Mouse (Mus musculus): ENCODE data around the gene Eif4h. TPM values are rescaled to one million over a fixed set of nuclear protein-coding genes. Genes with fewer than 3 reads are reported as not detected.
A peak's percentile ranks its signal among the peaks of the same experiment; 100 is the strongest.
"Not testable (repeated sequence)": the region's sequence is repeated elsewhere in the genome, so short reads cannot be mapped to it uniquely, and the experiment has no call there.

The Eif4h gene
- polyA plus RNA-seq, 1 experiment from 2014 or later: 532 TPM

DNA sequence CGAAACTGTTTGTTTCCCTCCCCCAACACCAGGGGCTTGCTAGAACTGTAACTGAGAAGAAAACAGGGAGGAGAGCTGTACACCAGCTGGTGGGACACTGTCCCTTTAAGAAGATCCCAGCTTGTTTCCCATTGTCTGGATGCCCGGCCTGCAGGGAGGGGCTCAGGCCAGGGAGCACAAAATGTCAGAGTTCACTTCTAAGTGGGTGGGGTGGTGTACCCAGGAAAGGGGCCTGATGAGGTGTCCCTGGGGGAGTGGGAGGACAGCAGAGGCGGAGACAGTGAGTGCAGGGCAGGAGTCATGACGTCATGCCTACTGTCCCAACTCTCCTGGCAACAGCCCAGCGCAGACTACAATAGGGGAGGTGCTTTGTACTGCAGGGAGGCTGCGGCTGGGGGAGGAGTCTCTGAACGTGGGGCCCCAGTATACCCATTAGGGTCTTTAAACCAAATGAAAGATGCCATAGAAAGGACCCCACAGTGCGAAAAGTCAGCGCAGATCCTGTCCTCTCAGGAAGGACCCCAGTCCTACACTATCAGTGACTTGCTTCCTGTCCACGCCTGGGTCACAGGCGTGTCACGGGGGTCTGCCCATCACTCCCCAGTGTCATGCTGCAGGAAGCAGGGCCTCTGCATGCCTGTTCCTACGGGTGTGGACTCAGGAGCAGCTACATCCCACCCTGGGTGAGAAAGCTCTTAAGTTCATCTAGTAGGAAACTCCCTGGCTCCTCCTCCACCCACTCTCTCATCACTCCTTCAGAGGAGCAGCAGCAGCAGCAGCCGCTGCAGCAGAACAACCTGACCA lies 36.9 kb upstream of the Eif4h start:
- peak; percentile 87 for ATAC-seq (ENCODE audit: borderline replicate concordance, extremely low read depth, low FRiP score, low TSS enrichment)
- no peaks in the 10 kb centered on the region for H3K27me3 ChIP-seq
- H3K9me3 ChIP-seq: no peaks in the 10 kb centered on the region
- H3K36me3 ChIP-seq: peaks cover 6% of the 10 kb centered on the region; the same call in 1 of the 2 replicates
- peak overlapping the region; percentile 31 for H3K9ac ChIP-seq
- H3K4me1 ChIP-seq: peaks cover 48% of the 10 kb centered on the region
- H3K4me2 ChIP-seq: peak overlapping the region; percentile 67
- H3K4me3 ChIP-seq: peak overlapping the region; percentile 33
- WGBS: 1% methylated on average over 14 of the region's 14 CpGs
- H3K27ac ChIP-seq: peak overlapping the region; percentile 90

DNA sequence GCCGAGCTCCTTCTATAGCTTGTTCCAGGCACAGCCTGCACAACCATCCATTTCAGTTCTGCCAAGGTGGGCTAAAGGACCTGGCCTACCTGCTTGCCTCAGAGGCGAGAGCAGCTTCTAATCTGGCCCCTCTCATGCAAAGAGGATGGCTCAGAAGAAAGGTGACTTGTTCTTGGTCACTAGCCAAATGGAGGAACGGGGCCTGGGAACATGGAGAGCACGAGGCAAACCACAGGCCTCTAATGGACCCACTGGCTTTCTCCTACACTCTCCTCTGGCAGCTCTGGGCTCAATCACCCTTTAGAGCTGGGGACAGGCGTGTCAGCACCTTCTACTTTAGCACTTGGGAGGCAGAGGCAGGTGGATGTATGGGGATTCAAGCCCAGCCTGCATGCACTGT lies 35.7 kb upstream of the Eif4h start:
- Histone ChIP-seq H3K4me3 (no peak overlapping the region), H3K27me3 (no peaks in the 10 kb centered on the region), H3K27ac (no peak overlapping the region; the same call in 1 of the 2 replicates), H3K4me2 (no peak overlapping the region), H3K9me3 (no peaks in the 10 kb centered on the region), H3K9ac (no peak overlapping the region), H3K4me1 (peaks cover 36% of the 10 kb centered on the region), H3K36me3 (peaks cover 12% of the 10 kb centered on the region)
- WGBS: 69% methylated on average over 5 of the region's 5 CpGs
- no peak for ATAC-seq (ENCODE audit: borderline replicate concordance, extremely low read depth, low FRiP score, low TSS enrichment)

DNA sequence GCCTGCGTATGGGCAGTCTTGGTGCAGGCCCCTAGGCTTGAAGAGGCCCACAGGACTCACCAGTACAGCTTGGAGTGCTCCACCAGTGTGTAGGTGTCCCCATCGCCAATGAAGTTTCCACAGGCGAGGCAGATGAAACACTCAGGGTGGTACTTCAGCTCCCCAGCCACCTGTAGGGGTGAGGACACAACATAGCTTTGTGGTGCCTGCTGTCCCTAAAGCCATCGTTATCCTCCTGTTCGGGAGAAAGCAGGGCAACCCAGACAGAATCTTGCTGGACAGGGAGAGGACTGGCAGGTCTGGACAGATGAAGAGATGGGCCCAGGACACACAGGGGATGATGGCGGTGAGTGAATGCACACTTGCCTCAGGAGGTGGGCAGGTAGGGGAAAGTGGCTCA lies 33.3 kb upstream of the Eif4h start:
- Histone ChIP-seq H3K27me3 (no peaks in the 10 kb centered on the region), H3K9ac (no peak overlapping the region), H3K4me1 (peaks cover 24% of the 10 kb centered on the region), H3K4me3 (no peak overlapping the region), H3K27ac (no peak overlapping the region), H3K9me3 (no peaks in the 10 kb centered on the region), H3K36me3 (peaks cover 18% of the 10 kb centered on the region), H3K4me2 (no peak overlapping the region)
- no peak for ATAC-seq (ENCODE audit: borderline replicate concordance, extremely low read depth, low FRiP score, low TSS enrichment)
- 88% methylated on average over 6 of the region's 6 CpGs for WGBS

GRCm38 (mm10) chr5:134672198-134672516 lies 32.9 kb upstream of the Eif4h start:
- Histone ChIP-seq H3K27ac (peak overlapping the region; percentile 25; the same call in 1 of the 2 replicates), H3K9ac (no peak overlapping the region), H3K9me3 (no peaks in the 10 kb centered on the region), H3K27me3 (no peaks in the 10 kb centered on the region), H3K4me3 (no peak overlapping the region), H3K4me2 (no peak overlapping the region), H3K36me3 (peaks cover 18% of the 10 kb centered on the region), H3K4me1 (peaks cover 24% of the 10 kb centered on the region)
- ATAC-seq (ENCODE audit: borderline replicate concordance, extremely low read depth, low FRiP score, low TSS enrichment): no peak
- 83% methylated on average over 1 of the region's 1 CpGs for WGBS

- H3K4me3 ChIP-seq: no peak overlapping the region
- no peak for ATAC-seq (ENCODE audit: borderline replicate concordance, extremely low read depth, low FRiP score, low TSS enrichment)
- WGBS: 61% methylated on average over 17 of the region's 17 CpGs
- H3K27me3 ChIP-seq: no peaks in the 10 kb centered on the region
- H3K4me2 ChIP-seq: no peak overlapping the region
- no peak overlapping the region for H3K9ac ChIP-seq
- H3K36me3 ChIP-seq: peaks cover 18% of the 10 kb centered on the region
- no peaks in the 10 kb centered on the region for H3K9me3 ChIP-seq
- H3K27ac ChIP-seq: peak overlapping the region; percentile 25
- peaks cover 18% of the 10 kb centered on the region for H3K4me1 ChIP-seq
These were observed 32.3 kb upstream of the Eif4h start for GRCm38 (mm10) chr5:134671335-134672197.

DNA sequence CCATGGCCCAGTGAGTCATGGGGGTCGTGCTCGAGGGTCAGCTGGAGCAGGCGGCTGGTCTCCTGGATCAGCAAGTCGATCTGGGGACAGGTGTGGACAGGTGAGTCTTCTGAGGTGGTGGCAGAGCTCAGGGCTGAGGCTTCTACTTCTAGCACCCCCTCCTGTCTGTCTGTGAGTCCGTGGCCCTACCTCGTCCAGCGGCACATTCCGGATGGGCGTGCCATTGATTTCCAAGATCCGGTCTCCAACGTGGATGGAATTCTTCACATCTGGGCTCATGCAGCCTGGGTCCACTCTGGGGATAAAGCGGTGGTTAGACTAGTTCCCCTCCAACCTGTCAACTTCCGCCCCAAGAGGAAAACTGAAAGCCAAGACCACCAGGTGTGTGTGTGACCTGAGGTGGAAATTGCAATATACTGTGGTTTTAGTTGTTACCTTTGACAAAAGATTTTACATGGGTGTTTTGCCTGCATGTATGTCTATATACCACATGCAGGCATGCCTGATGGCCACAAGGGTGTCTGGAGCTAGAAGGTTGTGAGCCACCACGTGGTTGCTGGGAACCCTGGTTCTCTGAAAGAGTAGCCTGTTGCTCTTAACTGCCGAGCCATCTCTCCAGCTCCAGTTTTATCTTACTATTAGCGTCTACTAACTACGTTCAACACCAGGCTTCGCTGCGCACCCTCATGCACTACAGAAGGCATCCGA lies 29.9 kb upstream of the Eif4h start:
- 78% methylated on average over 20 of the region's 20 CpGs for WGBS
- Histone ChIP-seq H3K9ac (no peak overlapping the region), H3K36me3 (peaks cover 29% of the 10 kb centered on the region), H3K4me2 (no peak overlapping the region), H3K27ac (no peak overlapping the region), H3K4me1 (peaks cover 5% of the 10 kb centered on the region; the same call in 1 of the 2 replicates), H3K9me3 (no peaks in the 10 kb centered on the region), H3K27me3 (no peaks in the 10 kb centered on the region), H3K4me3 (no peak overlapping the region)
- ATAC-seq (ENCODE audit: borderline replicate concordance, extremely low read depth, low FRiP score, low TSS enrichment): no peak

DNA sequence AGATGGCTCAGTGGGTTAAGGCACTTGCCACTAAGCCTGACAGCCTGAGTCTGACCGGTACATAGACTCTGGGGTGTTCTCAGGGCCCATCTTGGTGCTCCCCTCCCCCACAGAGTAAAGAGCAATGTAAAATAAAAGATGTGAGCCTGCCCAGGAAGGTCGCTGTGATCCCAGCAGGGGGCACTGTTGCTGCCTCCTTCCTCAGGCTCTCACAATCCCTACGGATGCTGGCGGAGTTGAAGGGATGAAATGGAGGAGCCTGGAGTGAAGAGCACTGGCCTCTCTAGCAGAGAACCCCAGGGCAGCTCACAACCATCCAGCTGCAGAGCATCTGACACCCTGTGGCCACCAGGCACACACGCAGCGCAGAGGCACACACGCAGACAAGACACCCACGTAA lies 29.2 kb upstream of the Eif4h start:
- H3K36me3 ChIP-seq: peaks cover 36% of the 10 kb centered on the region
- no peaks in the 10 kb centered on the region for H3K9me3 ChIP-seq
- WGBS: 45% methylated on average over 8 of the region's 8 CpGs
- no peak overlapping the region for H3K27ac ChIP-seq
- H3K9ac ChIP-seq: no peak overlapping the region
- H3K27me3 ChIP-seq: no peaks in the 10 kb centered on the region
- no peak overlapping the region for H3K4me3 ChIP-seq
- peaks cover 5% of the 10 kb centered on the region; the same call in 1 of the 2 replicates for H3K4me1 ChIP-seq
- no peak overlapping the region for H3K4me2 ChIP-seq
- ATAC-seq (ENCODE audit: borderline replicate concordance, extremely low read depth, low FRiP score, low TSS enrichment): peak; percentile 41

GRCm38 (mm10) chr5:134656708-134657107 lies 17.4 kb upstream of the Eif4h start:
- no peaks in the 10 kb centered on the region for H3K9me3 ChIP-seq
- peak; percentile 6; the same call in 1 of the 2 replicates for ATAC-seq (ENCODE audit: borderline replicate concordance, extremely low read depth, low FRiP score, low TSS enrichment)
- no peak overlapping the region for H3K4me3 ChIP-seq
- no peak overlapping the region for H3K27ac ChIP-seq
- H3K4me1 ChIP-seq: peaks cover 11% of the 10 kb centered on the region
- no peak overlapping the region for H3K4me2 ChIP-seq
- 82% methylated on average over 4 of the region's 4 CpGs for WGBS
- no peaks in the 10 kb centered on the region for H3K27me3 ChIP-seq
- 0 out of 2 replicates have a peak, but pooled peaks cover 5% of the 10 kb centered on the region for H3K36me3 ChIP-seq
- H3K9ac ChIP-seq: no peak overlapping the region

GRCm38 (mm10) chr5:134652015-134652414 lies 12.7 kb upstream of the Eif4h start:
- Histone ChIP-seq H3K9ac (no peak overlapping the region), H3K9me3 (no peaks in the 10 kb centered on the region), H3K4me1 (peaks cover 12% of the 10 kb centered on the region), H3K27me3 (no peaks in the 10 kb centered on the region), H3K36me3 (0 out of 2 replicates have a peak, but pooled peaks cover 3% of the 10 kb centered on the region), H3K4me3 (no peak overlapping the region), H3K27ac (peak overlapping the region; percentile 37), H3K4me2 (no peak overlapping the region)
- WGBS: 13% methylated on average over 7 of the region's 7 CpGs
- no peak for ATAC-seq (ENCODE audit: borderline replicate concordance, extremely low read depth, low FRiP score, low TSS enrichment)

- Histone ChIP-seq H3K9me3 (no peaks in the 10 kb centered on the region), H3K4me1 (peaks cover 12% of the 10 kb centered on the region), H3K36me3 (no peaks in the 10 kb centered on the region), H3K27me3 (no peaks in the 10 kb centered on the region), H3K4me3 (no peak overlapping the region), H3K27ac (no peak overlapping the region), H3K9ac (no peak overlapping the region), H3K4me2 (no peak overlapping the region)
- WGBS: 45% methylated on average over 5 of the region's 5 CpGs
- ATAC-seq (ENCODE audit: borderline replicate concordance, extremely low read depth, low FRiP score, low TSS enrichment): no peak
These were observed 11.6 kb upstream of the Eif4h start for GRCm38 (mm10) chr5:134650926-134651325.

DNA sequence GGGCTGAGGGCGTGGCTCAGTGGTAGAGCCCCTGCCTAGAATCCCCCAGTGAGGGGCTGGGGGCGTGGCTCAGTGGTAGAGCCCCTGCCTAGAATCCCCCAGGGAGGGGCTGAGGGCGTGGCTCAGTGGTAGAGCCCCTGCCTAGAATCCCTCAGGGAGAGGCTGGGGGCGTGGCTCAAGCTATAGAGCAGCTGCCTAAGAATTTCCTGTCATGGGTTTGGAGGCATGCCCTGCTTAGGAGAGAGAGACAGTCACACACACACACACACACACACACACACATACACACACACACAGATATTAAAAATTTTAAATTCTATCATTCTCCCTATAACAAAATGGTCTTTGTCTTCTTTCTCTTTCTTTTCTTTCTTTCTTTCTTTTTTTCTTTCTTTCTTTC lies 9.7 kb upstream of the Eif4h start:
- H3K27ac ChIP-seq; ATAC-seq (ENCODE audit: borderline replicate concordance, extremely low read depth, low FRiP score, low TSS enrichment); H3K4me3 ChIP-seq; H3K9ac ChIP-seq; H3K4me2 ChIP-seq; H3K36me3 ChIP-seq; H3K9me3 ChIP-seq; H3K27me3 ChIP-seq: not testable (repeated sequence)
- peaks cover 28% of the 10 kb centered on the region for H3K4me1 ChIP-seq
- 71% methylated on average over 4 of the region's 4 CpGs for WGBS

Data from lung, embryonic 15.5 days (tissue).